Mouse (Mus musculus) kidney, adult 10 weeks (tissue): ENCODE data around the gene Nrp1. TPM values are rescaled to one million over a fixed set of nuclear protein-coding genes. Genes with fewer than 3 reads are reported as not detected.

Experiments
- polyA plus RNA-seq: library from polyadenylated mRNA; stranded (reverse); fragments of 350-450 nt; fragmentation: Illumina TruSeq; extraction: RNeasy Lipid Tissue Mini Kit (QIAGEN cat#74804); gene quantifications from one replicate; pipeline ENCODE4 v1.2.3, GENCODE M21; 2014; ENCODE audit warnings: low read depth, low replicate concordance

The Nrp1 gene
- polyA plus RNA-seq = 52.4 TPM

DNA sequence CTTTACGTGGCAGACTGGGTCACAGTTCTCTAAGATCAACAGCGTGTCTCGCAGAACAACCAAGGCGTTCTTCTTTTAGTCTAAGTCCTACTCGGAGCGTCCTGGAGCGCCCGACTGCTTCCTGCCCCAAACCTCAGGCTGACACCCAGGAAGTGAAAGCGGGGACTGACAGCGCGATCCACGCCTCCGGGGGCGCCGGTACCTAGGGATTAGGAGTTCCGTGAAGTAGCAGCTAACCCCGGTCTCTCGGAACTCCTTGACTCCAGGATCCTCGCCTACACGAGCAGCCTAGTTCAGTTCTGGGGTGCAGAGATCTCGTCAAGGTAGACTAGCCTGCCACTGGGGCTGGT lies at the start of gene Nrp1:
TSS of gene Nrp1 (plus strand) at position 199 of the 350 bp plus-strand sequence.

